Mouse (Mus musculus): Measurements from ENCODE around the gene Hist1h2bl. TPM values are rescaled to one million over a fixed set of nuclear protein-coding genes. Genes with fewer than 3 reads are reported as not detected.
A peak's percentile ranks its signal among the peaks of the same experiment; 100 is the strongest.
"Not testable (repeated sequence)": the region's sequence is repeated elsewhere in the genome, so short reads cannot be mapped to it uniquely, and the experiment has no call there.

The Hist1h2bl gene
- 1.0 TPM in 1 of 2 replicates, not detected in the other for polyA plus RNA-seq (2012; rRNA removed)

DNA sequence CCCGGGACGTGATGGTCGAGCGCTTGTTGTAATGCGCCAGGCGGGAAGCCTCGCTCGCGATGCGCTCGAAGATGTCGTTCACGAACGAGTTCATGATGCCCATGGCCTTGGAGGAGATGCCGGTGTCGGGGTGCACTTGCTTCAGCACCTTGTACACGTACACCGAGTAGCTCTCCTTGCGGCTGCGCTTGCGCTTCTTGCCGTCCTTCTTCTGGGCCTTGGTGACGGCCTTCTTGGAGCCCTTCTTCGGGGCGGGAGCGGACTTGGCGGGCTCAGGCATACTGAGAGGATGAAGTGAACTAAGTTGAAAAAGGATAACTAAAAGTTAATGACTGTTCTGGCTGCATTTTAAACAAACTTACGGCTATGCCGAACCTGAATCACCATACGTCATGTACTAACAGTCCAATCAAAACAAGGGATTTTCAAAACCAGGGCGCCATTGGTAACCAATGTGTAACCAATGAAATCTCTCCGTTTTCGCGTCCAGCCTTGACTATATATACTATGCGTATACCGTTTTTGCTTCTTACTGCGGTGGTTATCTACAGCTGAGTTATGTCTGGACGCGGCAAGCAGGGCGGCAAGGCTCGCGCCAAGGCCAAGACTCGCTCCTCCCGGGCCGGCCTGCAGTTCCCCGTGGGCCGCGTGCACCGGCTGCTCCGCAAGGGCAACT is at the start of gene Hist1h2bl, which contains the start of gene Hist1h2ai:
TSS of gene Hist1h2bl (minus strand) at position 280 of the 676 bp plus-strand sequence.
TSS of gene Hist1h2ai (plus strand) at position 559 of the 676 bp plus-strand sequence.
- under 1% methylated on average over 35 of the region's 50 CpGs for whole genome bisulfite sequencing
- peak within 1 kb of the TSS; percentile 72; the same call in 1 of the 2 replicates for H3K27ac ChIP-seq (ENCODE audit: insufficient read depth, low read depth, low read length)
- H3K27me3 ChIP-seq (replicated peaks; ENCODE audit: control insufficient read depth, insufficient read depth, low read length); H3K36me3 ChIP-seq (ENCODE audit: control insufficient read depth, insufficient read depth, low read length): not testable (repeated sequence)
- H3K4me3 ChIP-seq (ENCODE audit: insufficient read depth, low read depth, low read length), result peak within 1 kb of the TSS; percentile 63
- DNase-seq, result peak; percentile 90
- TF ChIP-seq POLR2A (IDR thresholded peaks at IDR 0.05; ENCODE audit: low read depth, low read length), result peak; percentile 14
- H3K4me1 ChIP-seq (ENCODE audit: control insufficient read depth, insufficient read depth, low read length), result peaks cover 10% of the 10 kb centered on the region; the same call in 1 of the 2 replicates

GRCm38 (mm10) chr13:21755707-21756106 is 39.8 kb upstream of the Hist1h2bl start:
- 0 out of 2 replicates have a peak, but pooled peaks cover 1% of the 10 kb centered on the region for H3K27me3 ChIP-seq (replicated peaks; ENCODE audit: control insufficient read depth, insufficient read depth, low read length)
- no peak for TF ChIP-seq POLR2A (IDR thresholded peaks at IDR 0.05; ENCODE audit: low read depth, low read length)
- 80% methylated on average over 1 of the region's 1 CpGs for WGBS

DNA sequence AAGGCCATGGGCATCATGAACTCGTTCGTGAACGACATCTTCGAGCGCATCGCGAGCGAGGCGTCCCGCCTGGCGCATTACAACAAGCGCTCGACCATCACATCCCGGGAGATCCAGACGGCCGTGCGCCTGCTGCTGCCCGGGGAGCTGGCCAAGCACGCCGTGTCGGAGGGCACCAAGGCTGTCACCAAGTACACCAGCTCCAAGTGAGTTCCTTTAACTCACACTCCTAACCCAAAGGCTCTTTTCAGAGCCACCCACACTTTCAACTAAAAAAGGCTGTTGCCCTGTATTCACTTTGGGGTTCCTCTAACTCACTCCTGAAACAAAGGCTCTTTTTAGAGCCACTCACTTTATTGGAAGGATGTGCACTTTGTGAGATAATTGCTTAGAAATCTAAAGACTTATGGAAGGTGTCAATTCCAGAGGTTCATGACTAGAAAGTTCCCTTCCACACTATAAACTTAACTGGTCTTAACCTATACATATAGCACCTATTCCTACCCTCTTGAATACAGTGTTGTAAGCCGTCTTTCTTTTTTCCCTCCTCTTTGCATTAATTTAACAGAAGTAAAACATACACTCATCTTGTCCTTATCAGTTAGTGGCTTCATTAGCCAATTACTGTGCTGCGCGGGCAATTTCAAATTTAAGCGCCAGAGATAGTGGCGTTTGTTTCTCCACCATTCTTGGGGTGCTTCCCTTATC is 38.5 kb upstream of the Hist1h2bl start:
- H3K36me3 ChIP-seq (ENCODE audit: control insufficient read depth, insufficient read depth, low read length); H3K27ac ChIP-seq (ENCODE audit: insufficient read depth, low read depth, low read length); H3K27me3 ChIP-seq (replicated peaks; ENCODE audit: control insufficient read depth, insufficient read depth, low read length); H3K4me1 ChIP-seq (ENCODE audit: control insufficient read depth, insufficient read depth, low read length); H3K4me3 ChIP-seq (ENCODE audit: insufficient read depth, low read depth, low read length): not testable (repeated sequence)
- WGBS, result 2% methylated on average over 26 of the region's 26 CpGs
- DNase-seq, result peak; percentile 16

More at GRCm38 (mm10) chr13:21755707-21756106, 39.8 kb upstream of the Hist1h2bl start:
- Histone ChIP-seq H3K4me3 (ENCODE audit: insufficient read depth, low read depth, low read length) (no peak overlapping the region), H3K4me1 (ENCODE audit: control insufficient read depth, insufficient read depth, low read length) (no peaks in the 10 kb centered on the region), H3K27ac (ENCODE audit: insufficient read depth, low read depth, low read length) (no peak overlapping the region), H3K36me3 (ENCODE audit: control insufficient read depth, insufficient read depth, low read length) (no peaks in the 10 kb centered on the region)
- no peak for DNase-seq

DNA sequence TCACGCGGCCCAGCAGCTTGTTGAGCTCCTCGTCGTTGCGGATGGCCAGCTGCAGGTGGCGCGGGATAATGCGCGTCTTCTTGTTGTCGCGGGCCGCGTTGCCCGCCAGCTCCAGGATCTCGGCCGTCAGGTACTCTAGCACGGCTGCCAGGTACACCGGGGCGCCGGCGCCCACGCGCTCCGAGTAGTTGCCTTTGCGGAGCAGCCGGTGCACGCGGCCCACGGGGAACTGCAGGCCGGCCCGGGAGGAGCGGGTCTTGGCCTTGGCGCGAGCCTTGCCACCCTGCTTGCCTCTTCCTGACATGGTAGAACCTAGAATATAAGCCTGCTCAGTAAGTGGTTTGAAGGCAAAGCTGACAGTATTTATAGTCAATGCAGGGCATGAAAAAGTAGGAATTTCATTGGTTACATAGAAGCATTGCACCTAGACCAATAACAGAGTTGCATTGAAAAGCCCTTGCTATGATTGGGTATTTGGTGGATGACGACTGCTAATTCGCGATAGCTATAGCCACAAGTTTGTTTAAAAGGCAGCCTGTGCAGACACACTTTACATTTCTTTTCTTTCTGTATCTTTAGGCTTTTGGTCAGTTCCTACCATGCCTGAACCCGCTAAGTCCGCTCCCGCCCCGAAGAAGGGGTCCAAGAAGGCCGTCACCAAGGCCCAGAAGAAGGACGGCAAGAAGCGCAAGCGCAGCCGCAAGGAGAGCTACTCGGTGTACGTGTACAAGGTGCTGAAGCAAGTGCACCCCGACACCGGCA is 37.8 kb upstream of the Hist1h2bl start, which contains the start of the genes Hist1h2ak and Hist1h2bn:
TSS of gene Hist1h2ak (minus strand) at position 304 of the 762 bp plus-strand sequence.
TSS of gene Hist1h2bn (plus strand) at position 600 of the 762 bp plus-strand sequence.
- Histone ChIP-seq H3K4me3 (ENCODE audit: insufficient read depth, low read depth, low read length) (peak within 1 kb of the TSS; percentile 90), H3K27ac (ENCODE audit: insufficient read depth, low read depth, low read length) (peak within 1 kb of the TSS; percentile 90)
- peak; percentile 86 for DNase-seq
- not testable (repeated sequence) for H3K4me1 ChIP-seq (ENCODE audit: control insufficient read depth, insufficient read depth, low read length); H3K27me3 ChIP-seq (replicated peaks; ENCODE audit: control insufficient read depth, insufficient read depth, low read length); H3K36me3 ChIP-seq (ENCODE audit: control insufficient read depth, insufficient read depth, low read length)
- 3% methylated on average over 48 of the region's 50 CpGs for WGBS

DNA sequence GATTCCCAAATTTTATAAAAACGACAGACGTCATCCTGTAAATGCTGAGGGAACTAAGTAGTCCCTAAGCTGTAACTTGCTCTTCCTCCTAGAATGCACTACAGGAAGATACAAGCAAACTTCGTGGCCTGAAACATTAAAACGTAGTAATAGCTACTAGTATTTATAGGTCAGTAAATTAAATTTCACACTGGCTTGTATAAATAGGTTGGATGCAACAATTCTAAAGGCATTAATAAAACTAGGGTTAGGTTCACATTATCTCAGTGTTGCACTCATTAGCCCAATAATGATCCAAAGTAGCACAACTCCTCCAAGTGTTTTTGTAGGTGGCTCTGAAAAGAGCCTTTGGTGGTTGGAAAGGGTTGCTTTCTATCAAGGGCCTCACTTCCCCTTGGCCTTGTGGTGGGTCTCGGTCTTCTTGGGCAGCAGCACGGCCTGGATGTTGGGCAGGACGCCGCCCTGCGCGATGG is 37.1 kb upstream of the Hist1h2bl start:
- no peak for DNase-seq
- TF ChIP-seq CTCF (conservative IDR thresholded peaks at IDR 0.05; ENCODE audit: insufficient read depth, insufficient read length, low read depth, low read length), result no peak
- TF ChIP-seq POLR2A (IDR thresholded peaks at IDR 0.05; ENCODE audit: low read depth, low read length), result no peak
- Histone ChIP-seq H3K27me3 (replicated peaks; ENCODE audit: control insufficient read depth, insufficient read depth, low read length) (0 out of 2 replicates have a peak, but pooled peaks cover 1% of the 10 kb centered on the region), H3K4me3 (ENCODE audit: insufficient read depth, low read depth, low read length) (peak overlapping the region; percentile 67; the same call in 1 of the 2 replicates), H3K27ac (ENCODE audit: insufficient read depth, low read depth, low read length) (peak overlapping the region; percentile 19; the same call in 1 of the 2 replicates), H3K4me1 (ENCODE audit: control insufficient read depth, insufficient read depth, low read length) (no peaks in the 10 kb centered on the region), H3K36me3 (ENCODE audit: control insufficient read depth, insufficient read depth, low read length) (no peaks in the 10 kb centered on the region)
- WGBS, result 13% methylated on average over 10 of the region's 10 CpGs

GRCm38 (mm10) chr13:21752356-21752755 is 36.4 kb upstream of the Hist1h2bl start:
- H3K27ac ChIP-seq (ENCODE audit: insufficient read depth, low read depth, low read length), result no peak overlapping the region

GRCm38 (mm10) chr13:21751827-21752226 is 35.9 kb upstream of the Hist1h2bl start:
- Histone ChIP-seq H3K36me3 (ENCODE audit: control insufficient read depth, insufficient read depth, low read length) (no peaks in the 10 kb centered on the region), H3K4me3 (ENCODE audit: insufficient read depth, low read depth, low read length) (no peak overlapping the region), H3K4me1 (ENCODE audit: control insufficient read depth, insufficient read depth, low read length) (no peaks in the 10 kb centered on the region), H3K27ac (ENCODE audit: insufficient read depth, low read depth, low read length) (no peak overlapping the region), H3K27me3 (replicated peaks; ENCODE audit: control insufficient read depth, insufficient read depth, low read length) (0 out of 2 replicates have a peak, but pooled peaks cover 1% of the 10 kb centered on the region)
- WGBS, result 89% methylated on average over 3 of the region's 3 CpGs
- no peak for DNase-seq
- TF ChIP-seq POLR2A (IDR thresholded peaks at IDR 0.05; ENCODE audit: low read depth, low read length) (no peak), CTCF (conservative IDR thresholded peaks at IDR 0.05; ENCODE audit: insufficient read depth, insufficient read length, low read depth, low read length) (no peak)

More at GRCm38 (mm10) chr13:21752356-21752755, 36.4 kb upstream of the Hist1h2bl start:
- Histone ChIP-seq H3K36me3 (ENCODE audit: control insufficient read depth, insufficient read depth, low read length) (no peaks in the 10 kb centered on the region), H3K4me1 (ENCODE audit: control insufficient read depth, insufficient read depth, low read length) (no peaks in the 10 kb centered on the region), H3K4me3 (ENCODE audit: insufficient read depth, low read depth, low read length) (no peak overlapping the region), H3K27me3 (replicated peaks; ENCODE audit: control insufficient read depth, insufficient read depth, low read length) (0 out of 2 replicates have a peak, but pooled peaks cover 1% of the 10 kb centered on the region)
- DNase-seq, result no peak
- no peak for TF ChIP-seq CTCF (conservative IDR thresholded peaks at IDR 0.05; ENCODE audit: insufficient read depth, insufficient read length, low read depth, low read length)
- TF ChIP-seq POLR2A (IDR thresholded peaks at IDR 0.05; ENCODE audit: low read depth, low read length), result no peak
- 50% methylated on average over 3 of the region's 3 CpGs for WGBS

All from kidney, adult 2 months (tissue).